Mouse (Mus musculus): ENCODE data around the gene Tmem178.

DNA sequence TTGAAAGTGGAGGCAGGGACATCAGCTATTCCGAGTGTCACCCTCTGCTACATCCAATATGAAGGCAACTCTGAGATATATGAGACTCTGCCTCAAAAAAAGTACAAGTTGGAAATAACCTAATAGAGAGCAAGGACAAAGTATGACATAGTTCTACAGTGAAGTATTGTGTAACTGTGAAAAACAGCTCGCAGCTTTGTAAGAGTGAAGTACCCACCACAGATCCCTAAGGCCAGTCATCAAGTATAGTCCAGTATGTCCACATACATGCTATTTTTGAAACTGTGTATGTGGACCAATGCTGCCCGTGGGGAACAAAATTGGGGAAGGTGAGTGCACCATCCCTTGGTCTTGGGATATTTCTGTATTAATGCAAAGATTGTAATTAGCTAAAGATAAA, 18.9 kb upstream of the Tmem178 start:
- TF ChIP-seq GATA1 (IDR thresholded peaks at IDR 0.05; ENCODE audit: borderline replicate concordance, low read length) (no peak), FLI1 (IDR thresholded peaks at IDR 0.05; ENCODE audit: low read length) (no peak)

Data from megakaryocyte, embryonic 14.5 days (primary cell).